Mouse (Mus musculus): ENCODE measurements at regions not wholly inside any gene's neighbourhood (a gene's known extent, or its start where the extent isn't known, plus 50 kb on each side); places are given as distances from the start of the nearest gene placed in this dataset.

- DNase-seq (ENCODE audit: low spot score), result no peak
- H3K4me3 ChIP-seq (ENCODE audit: low read depth, low read length), result no peak overlapping the region
- no peak for TF ChIP-seq GATA1 (IDR thresholded peaks at IDR 0.05; ENCODE audit: borderline replicate concordance, low read length)
- TF ChIP-seq POLR2AphosphoS5 (IDR thresholded peaks at IDR 0.05; ENCODE audit: insufficient replicate concordance, low read depth, low read length), result no peak
- no peak for TF ChIP-seq GATA2 (IDR thresholded peaks at IDR 0.05; ENCODE audit: borderline replicate concordance, low read depth, low read length)
- no peak for TF ChIP-seq TAL1 (conservative IDR thresholded peaks at IDR 0.05; ENCODE audit: low read depth, low read length)
- no peak for TF ChIP-seq CTCF (IDR thresholded peaks at IDR 0.05; ENCODE audit: low read depth, low read length)
- H3K9me3 ChIP-seq (replicated peaks), result no peaks in the 10 kb centered on the region
- no peaks in the 10 kb centered on the region for H3K27me3 ChIP-seq (ENCODE audit: insufficient read depth, low read length)
- ATAC-seq (ENCODE audit: extremely low read depth, insufficient number of reproducible peaks, low FRiP score, poor library complexity, severe bottlenecking), result no peak
- no peaks in the 10 kb centered on the region for H3K36me3 ChIP-seq (replicated peaks)
- no peaks in the 10 kb centered on the region for H3K4me1 ChIP-seq (ENCODE audit: insufficient read depth, low read depth, low read length)
Observed at GRCm38 (mm10) chr3:137227122-137227838, 113.6 kb upstream of the Emcn start.

- ATAC-seq (ENCODE audit: extremely low read depth, insufficient number of reproducible peaks, low FRiP score, poor library complexity, severe bottlenecking), result no peak
- Histone ChIP-seq H3K4me3 (ENCODE audit: low read depth, low read length) (no peak overlapping the region), H3K27me3 (ENCODE audit: insufficient read depth, low read length) (no peaks in the 10 kb centered on the region), H3K36me3 (replicated peaks) (no peaks in the 10 kb centered on the region), H3K9me3 (replicated peaks) (no peaks in the 10 kb centered on the region), H3K4me1 (ENCODE audit: insufficient read depth, low read depth, low read length) (no peaks in the 10 kb centered on the region)
- no peak for DNase-seq (ENCODE audit: low spot score)
- TF ChIP-seq GATA1 (IDR thresholded peaks at IDR 0.05; ENCODE audit: borderline replicate concordance, low read length) (no peak), POLR2AphosphoS5 (IDR thresholded peaks at IDR 0.05; ENCODE audit: insufficient replicate concordance, low read depth, low read length) (no peak), TAL1 (conservative IDR thresholded peaks at IDR 0.05; ENCODE audit: low read depth, low read length) (no peak), CTCF (IDR thresholded peaks at IDR 0.05; ENCODE audit: low read depth, low read length) (no peak), GATA2 (IDR thresholded peaks at IDR 0.05; ENCODE audit: borderline replicate concordance, low read depth, low read length) (no peak)
Observed at GRCm38 (mm10) chr3:137228416-137228815, 112.5 kb upstream of the Emcn start.

- Histone ChIP-seq H3K27me3 (ENCODE audit: insufficient read depth, low read length) (no peaks in the 10 kb centered on the region), H3K9me3 (replicated peaks) (no peaks in the 10 kb centered on the region), H3K36me3 (replicated peaks) (no peaks in the 10 kb centered on the region), H3K4me3 (ENCODE audit: low read depth, low read length) (no peak overlapping the region), H3K4me1 (ENCODE audit: insufficient read depth, low read depth, low read length) (no peaks in the 10 kb centered on the region)
- no peak for DNase-seq (ENCODE audit: low spot score)
- no peak for TF ChIP-seq GATA1 (IDR thresholded peaks at IDR 0.05; ENCODE audit: borderline replicate concordance, low read length)
- no peak for TF ChIP-seq GATA2 (IDR thresholded peaks at IDR 0.05; ENCODE audit: borderline replicate concordance, low read depth, low read length)
- TF ChIP-seq TAL1 (conservative IDR thresholded peaks at IDR 0.05; ENCODE audit: low read depth, low read length), result no peak
- TF ChIP-seq CTCF (IDR thresholded peaks at IDR 0.05; ENCODE audit: low read depth, low read length), result no peak
- no peak for TF ChIP-seq POLR2AphosphoS5 (IDR thresholded peaks at IDR 0.05; ENCODE audit: insufficient replicate concordance, low read depth, low read length)
- no peak for ATAC-seq (ENCODE audit: extremely low read depth, insufficient number of reproducible peaks, low FRiP score, poor library complexity, severe bottlenecking)
Observed at GRCm38 (mm10) chr3:137242877-137243276, 98.0 kb upstream of the Emcn start.

- no peaks in the 10 kb centered on the region for H3K9me3 ChIP-seq (replicated peaks)
- TF ChIP-seq GATA1 (IDR thresholded peaks at IDR 0.05; ENCODE audit: borderline replicate concordance, low read length) (no peak), CTCF (IDR thresholded peaks at IDR 0.05; ENCODE audit: low read depth, low read length) (no peak), GATA2 (IDR thresholded peaks at IDR 0.05; ENCODE audit: borderline replicate concordance, low read depth, low read length) (no peak), POLR2AphosphoS5 (IDR thresholded peaks at IDR 0.05; ENCODE audit: insufficient replicate concordance, low read depth, low read length) (no peak), TAL1 (conservative IDR thresholded peaks at IDR 0.05; ENCODE audit: low read depth, low read length) (no peak)
- no peak overlapping the region for H3K4me3 ChIP-seq (ENCODE audit: low read depth, low read length)
- H3K4me1 ChIP-seq (ENCODE audit: insufficient read depth, low read depth, low read length), result no peaks in the 10 kb centered on the region
- H3K27me3 ChIP-seq (ENCODE audit: insufficient read depth, low read length), result no peaks in the 10 kb centered on the region
- DNase-seq (ENCODE audit: low spot score) (no peak), ATAC-seq (ENCODE audit: extremely low read depth, insufficient number of reproducible peaks, low FRiP score, poor library complexity, severe bottlenecking) (no peak)
- H3K36me3 ChIP-seq (replicated peaks), result no peaks in the 10 kb centered on the region
Observed at GRCm38 (mm10) chr3:137263907-137264306, 77.0 kb upstream of the Emcn start.

- Histone ChIP-seq H3K4me1 (ENCODE audit: insufficient read depth, low read depth, low read length) (no peaks in the 10 kb centered on the region), H3K36me3 (replicated peaks) (no peaks in the 10 kb centered on the region), H3K4me3 (ENCODE audit: low read depth, low read length) (no peak overlapping the region), H3K27me3 (ENCODE audit: insufficient read depth, low read length) (no peaks in the 10 kb centered on the region), H3K9me3 (replicated peaks) (no peaks in the 10 kb centered on the region)
- DNase-seq (ENCODE audit: low spot score) (no peak), ATAC-seq (ENCODE audit: extremely low read depth, insufficient number of reproducible peaks, low FRiP score, poor library complexity, severe bottlenecking) (no peak)
- TF ChIP-seq POLR2AphosphoS5 (IDR thresholded peaks at IDR 0.05; ENCODE audit: insufficient replicate concordance, low read depth, low read length), result no peak
- no peak for TF ChIP-seq TAL1 (conservative IDR thresholded peaks at IDR 0.05; ENCODE audit: low read depth, low read length)
- no peak for TF ChIP-seq CTCF (IDR thresholded peaks at IDR 0.05; ENCODE audit: low read depth, low read length)
Observed at GRCm38 (mm10) chr3:137267752-137268151, 73.1 kb upstream of the Emcn start.

GRCm38 (mm10) chr3:137275444-137275843, 65.4 kb upstream of the Emcn start:
- no peak for TF ChIP-seq GATA1 (IDR thresholded peaks at IDR 0.05; ENCODE audit: borderline replicate concordance, low read length)
- no peak for TF ChIP-seq POLR2AphosphoS5 (IDR thresholded peaks at IDR 0.05; ENCODE audit: insufficient replicate concordance, low read depth, low read length)
- no peak for TF ChIP-seq CTCF (IDR thresholded peaks at IDR 0.05; ENCODE audit: low read depth, low read length)
- TF ChIP-seq TAL1 (conservative IDR thresholded peaks at IDR 0.05; ENCODE audit: low read depth, low read length), result no peak
- TF ChIP-seq GATA2 (IDR thresholded peaks at IDR 0.05; ENCODE audit: borderline replicate concordance, low read depth, low read length), result no peak
- Histone ChIP-seq H3K36me3 (replicated peaks) (no peaks in the 10 kb centered on the region), H3K27me3 (ENCODE audit: insufficient read depth, low read length) (no peaks in the 10 kb centered on the region), H3K9me3 (replicated peaks) (no peaks in the 10 kb centered on the region), H3K4me3 (ENCODE audit: low read depth, low read length) (no peak overlapping the region), H3K4me1 (ENCODE audit: insufficient read depth, low read depth, low read length) (no peaks in the 10 kb centered on the region)
- DNase-seq (ENCODE audit: low spot score), result no peak
- no peak for ATAC-seq (ENCODE audit: extremely low read depth, insufficient number of reproducible peaks, low FRiP score, poor library complexity, severe bottlenecking)

All from G1E (cell line).